In the genomic region with DNA sequence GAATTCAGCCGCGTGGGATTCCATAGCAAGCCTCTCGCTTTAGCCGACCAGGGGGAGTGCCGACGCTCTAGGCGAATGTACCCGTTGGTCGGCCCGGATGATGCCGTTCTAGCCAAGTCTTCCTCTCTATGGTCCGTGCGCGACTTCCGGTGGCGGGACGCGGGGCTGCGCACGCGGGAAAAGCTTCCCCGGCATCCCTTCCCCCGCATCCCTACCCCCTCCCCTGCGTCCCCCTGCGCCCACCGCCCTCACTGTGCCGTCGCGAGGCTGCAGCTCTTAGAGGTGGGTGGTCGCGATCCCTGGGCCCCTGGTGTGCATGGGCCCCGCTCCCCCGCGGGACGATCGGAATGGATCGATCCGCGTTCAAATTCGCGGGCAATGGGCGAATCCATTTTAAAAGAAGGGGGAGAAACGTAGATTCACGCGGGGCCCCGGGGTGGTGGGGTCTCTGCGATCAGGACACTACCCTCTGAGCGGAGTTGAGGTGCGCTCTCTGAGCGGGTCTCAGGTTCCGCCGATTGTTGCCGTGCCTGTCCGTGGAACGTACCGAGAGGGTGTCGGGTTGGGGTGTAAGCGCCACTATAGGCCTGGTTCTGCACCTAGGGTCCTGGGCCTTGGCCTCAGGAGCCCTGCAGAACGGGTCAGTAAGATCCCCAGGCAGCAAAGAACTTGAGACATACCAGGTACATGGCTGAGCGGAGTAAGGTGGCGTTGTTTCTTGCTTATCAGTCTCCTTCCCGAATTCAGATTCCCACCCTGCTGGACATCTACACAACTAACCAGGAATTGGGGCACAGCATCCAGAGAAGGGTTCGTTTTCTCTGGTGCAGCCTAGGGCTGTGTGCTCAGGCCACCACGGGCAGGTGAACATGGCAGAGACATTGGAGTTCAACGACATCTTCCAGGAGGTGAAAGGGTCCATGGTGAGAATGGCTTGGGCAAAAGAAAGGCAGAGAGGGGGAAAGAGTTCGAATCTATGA, we compare ENCODE assay signal across 8 mouse cellular contexts. TPM values are rescaled to one million over a fixed set of nuclear protein-coding genes. Genes with fewer than 3 reads are reported as not detected.
DNase-seq lines count a peak whose midpoint lies in the region; ATAC-seq lines count a peak whose summit lies in the region.

A gene (plus strand): TSS at position 188 of the 980 bp plus-strand sequence.
A gene (minus strand): TSS at position 416 of the 980 bp plus-strand sequence.

- H3K27me3 ChIP-seq in embryonic facial prominence, embryonic 11.5 days (ENCODE audit: control insufficient read depth, insufficient read depth, low read length), result no peaks in the 10 kb centered on the region
- H3K27me3 ChIP-seq in limb, embryonic 13.5 days, result no peaks in the 10 kb centered on the region
- H3K27me3 ChIP-seq in midbrain, embryonic 15.5 days (replicated peaks), result no peaks in the 10 kb centered on the region

- ATAC-seq in embryonic facial prominence, embryonic 11.5 days (replicated peaks; ENCODE audit: insufficient number of reproducible peaks, low FRiP score, low TSS enrichment, low read depth), result peak; percentile 93
- ATAC-seq in limb, embryonic 13.5 days (ENCODE audit: low FRiP score, low read depth), result peak; percentile 95
- ATAC-seq in midbrain, embryonic 15.5 days (replicated peaks), result peak; percentile 98

- H3K36me3 ChIP-seq in embryonic facial prominence, embryonic 11.5 days (replicated peaks; ENCODE audit: control insufficient read depth, insufficient read depth, low read depth, low read length), result peaks cover 21% of the 10 kb centered on the region
- peaks cover 36% of the 10 kb centered on the region for H3K36me3 ChIP-seq in limb, embryonic 13.5 days
- peaks cover 25% of the 10 kb centered on the region for H3K36me3 ChIP-seq in midbrain, embryonic 15.5 days (replicated peaks)

- peak within 1 kb of the TSS; percentile 57 for H3K4me3 ChIP-seq in embryonic facial prominence, embryonic 11.5 days (ENCODE audit: low read depth, low read length)
- H3K4me3 ChIP-seq in limb, embryonic 13.5 days, result peak within 1 kb of the TSS; percentile 84
- H3K4me3 ChIP-seq in midbrain, embryonic 15.5 days, result peak within 1 kb of the TSS; percentile 54

- peak within 1 kb of the TSS; percentile 81 for H3K9ac ChIP-seq in embryonic facial prominence, embryonic 11.5 days (replicated peaks; ENCODE audit: low read length)
- H3K9ac ChIP-seq in limb, embryonic 13.5 days, result peak within 1 kb of the TSS; percentile 96
- H3K9ac ChIP-seq in midbrain, embryonic 15.5 days, result peak within 1 kb of the TSS; percentile 72

- H3K9me3 ChIP-seq in embryonic facial prominence, embryonic 11.5 days (replicated peaks; ENCODE audit: control insufficient read depth, low read length), result no peaks in the 10 kb centered on the region
- H3K9me3 ChIP-seq in limb, embryonic 13.5 days, result no peaks in the 10 kb centered on the region
- no peaks in the 10 kb centered on the region for H3K9me3 ChIP-seq in midbrain, embryonic 15.5 days

- no peaks in the 10 kb centered on the region for H3K4me1 ChIP-seq in embryonic facial prominence, embryonic 11.5 days (ENCODE audit: control insufficient read depth, insufficient read depth, low read length)
- H3K4me1 ChIP-seq in limb, embryonic 13.5 days, result peaks cover 22% of the 10 kb centered on the region
- peaks cover 17% of the 10 kb centered on the region for H3K4me1 ChIP-seq in midbrain, embryonic 15.5 days

- H3K27ac ChIP-seq in embryonic facial prominence, embryonic 11.5 days (replicated peaks; ENCODE audit: low read depth, low read length), result peak within 1 kb of the TSS; percentile 81
- H3K27ac ChIP-seq in limb, embryonic 13.5 days, result peak within 1 kb of the TSS; percentile 85
- H3K27ac ChIP-seq in midbrain, embryonic 15.5 days, result peak within 1 kb of the TSS; percentile 69

- under 1% methylated on average over 66 of the region's 66 CpGs for WGBS in embryonic facial prominence, embryonic 11.5 days
- WGBS in limb, embryonic 13.5 days, result under 1% methylated on average over 66 of the region's 66 CpGs
- WGBS in midbrain, embryonic 15.5 days, result under 1% methylated on average over 66 of the region's 66 CpGs

- DNase-seq in 3T3-L1 (ENCODE audit: low read depth, low spot score), result peak; percentile 93
- peak; percentile 88 for DNase-seq in adrenal gland, postnatal 25 days
- DNase-seq in embryonic facial prominence, embryonic 11.5 days (ENCODE audit: low spot score), result peak; percentile 96
- peak; percentile 99 for DNase-seq in heart, adult 11 months
- DNase-seq in kidney, adult 18-20 months, result peak; percentile 91
- DNase-seq in spleen, adult 18-20 months, result peak; percentile 78 to 86

- peak within 1 kb of the TSS; percentile 84 for H3K4me2 ChIP-seq in embryonic facial prominence, embryonic 11.5 days (ENCODE audit: low read depth, low read length)
- peak within 1 kb of the TSS; percentile 85 for H3K4me2 ChIP-seq in limb, embryonic 13.5 days (replicated peaks)
- H3K4me2 ChIP-seq in midbrain, embryonic 15.5 days, result peak within 1 kb of the TSS; percentile 75

RNA-seq across cellular contexts. Expression of the first gene that starts in this region (rescaled TPM):
- 132 and 136 TPM in 2 replicates for total RNA-seq in adrenal gland, postnatal 25 days (2021)
- polyA plus RNA-seq in embryonic facial prominence, embryonic 11.5 days (2014; fragmentation: Nextera tagmentation; extraction: Ambion mirVana), result 409 TPM in 2 replicates
- polyA plus RNA-seq in limb, embryonic 13.5 days (2015; fragmentation: Nextera tagmentation; extraction: Ambion mirVana), result 297 and 301 TPM in 2 replicates
- polyA plus RNA-seq in midbrain, embryonic 15.5 days (2015; fragmentation: Nextera tagmentation; extraction: Ambion mirVana), result 180 and 191 TPM in 2 replicates

RNA-seq across cellular contexts. Expression of the second gene that starts in this region (rescaled TPM):
- total RNA-seq in adrenal gland, postnatal 25 days (2021), result 0.76 and 2.2 TPM in 2 replicates
- polyA plus RNA-seq in embryonic facial prominence, embryonic 11.5 days (2014; fragmentation: Nextera tagmentation; extraction: Ambion mirVana), result 6.2 and 8.4 TPM in 2 replicates
- 1.0 and 1.1 TPM in 2 replicates for polyA plus RNA-seq in limb, embryonic 13.5 days (2015; fragmentation: Nextera tagmentation; extraction: Ambion mirVana)
- polyA plus RNA-seq in midbrain, embryonic 15.5 days (2015; fragmentation: Nextera tagmentation; extraction: Ambion mirVana), result 2.2 and 2.9 TPM in 2 replicates

Comparison
In these comparisons a context has a peak if more than half of its experiments do, and no peak if none do; other contexts are left out.
1. Peak in every context shown above with its lines: DNase-seq, ATAC-seq, H3K4me3 ChIP-seq and H3K27ac ChIP-seq.